Mouse (Mus musculus): Measurements from ENCODE around the gene Rab26. TPM values are rescaled to one million over a fixed set of nuclear protein-coding genes. Genes with fewer than 3 reads are reported as not detected.

The Rab26 gene
- polyA plus RNA-seq, 1 experiment from 2014 or later: 8.8 TPM

GRCm38 (mm10) chr17:24560301-24561028 is 26.5 kb upstream of the Rab26 start:
- Histone ChIP-seq H3K9ac (no peak overlapping the region), H3K36me3 (replicated peaks) (no peaks in the 10 kb centered on the region), H3K4me3 (no peak overlapping the region), H3K27ac (no peak overlapping the region), H3K27me3 (replicated peaks) (no peaks in the 10 kb centered on the region), H3K9me3 (no peaks in the 10 kb centered on the region), H3K4me2 (no peak overlapping the region), H3K4me1 (peaks cover 22% of the 10 kb centered on the region)
- no peak for ATAC-seq (replicated peaks)
- WGBS: 93% methylated on average over 5 of the region's 5 CpGs

GRCm38 (mm10) chr17:24559146-24559545 is 25.1 kb upstream of the Rab26 start:
- Histone ChIP-seq H3K9ac (no peak overlapping the region), H3K27me3 (replicated peaks) (no peaks in the 10 kb centered on the region), H3K4me1 (peaks cover 22% of the 10 kb centered on the region), H3K4me2 (no peak overlapping the region), H3K4me3 (no peak overlapping the region), H3K27ac (peak overlapping the region; percentile 75), H3K9me3 (no peaks in the 10 kb centered on the region), H3K36me3 (replicated peaks) (no peaks in the 10 kb centered on the region)
- 51% methylated on average over 3 of the region's 3 CpGs for WGBS
- ATAC-seq (replicated peaks): no peak

GRCm38 (mm10) chr17:24558600-24559099 is 24.6 kb upstream of the Rab26 start:
- no peaks in the 10 kb centered on the region for H3K27me3 ChIP-seq (replicated peaks)
- no peak overlapping the region for H3K4me2 ChIP-seq
- peaks cover 22% of the 10 kb centered on the region for H3K4me1 ChIP-seq
- peak overlapping the region; percentile 75 for H3K27ac ChIP-seq
- 18% methylated on average over 4 of the region's 4 CpGs for WGBS
- no peak overlapping the region for H3K9ac ChIP-seq
- no peaks in the 10 kb centered on the region for H3K9me3 ChIP-seq
- no peak; the same call in 1 of the 2 replicates for ATAC-seq (replicated peaks)
- H3K36me3 ChIP-seq (replicated peaks): no peaks in the 10 kb centered on the region
- H3K4me3 ChIP-seq: no peak overlapping the region

- no peak for ATAC-seq (replicated peaks)
- peaks cover 32% of the 10 kb centered on the region for H3K4me1 ChIP-seq
- no peaks in the 10 kb centered on the region for H3K27me3 ChIP-seq (replicated peaks)
- no peaks in the 10 kb centered on the region for H3K9me3 ChIP-seq
- H3K4me2 ChIP-seq: no peak overlapping the region
- no peaks in the 10 kb centered on the region for H3K36me3 ChIP-seq (replicated peaks)
- H3K27ac ChIP-seq: no peak overlapping the region
- no peak overlapping the region for H3K9ac ChIP-seq
- H3K4me3 ChIP-seq: no peak overlapping the region
- WGBS: 96% methylated on average over 7 of the region's 7 CpGs
These were observed 23.1 kb upstream of the Rab26 start for GRCm38 (mm10) chr17:24557091-24557490.

GRCm38 (mm10) chr17:24551050-24551444 is 17.0 kb upstream of the Rab26 start:
- H3K9me3 ChIP-seq: no peaks in the 10 kb centered on the region
- 0 out of 2 replicates have a peak, but pooled peaks cover 6% of the 10 kb centered on the region for H3K27me3 ChIP-seq (replicated peaks)
- peaks cover 34% of the 10 kb centered on the region for H3K4me1 ChIP-seq
- 49% methylated on average over 3 of the region's 3 CpGs for WGBS
- H3K4me3 ChIP-seq: peak overlapping the region; percentile 91
- peak overlapping the region; percentile 89 for H3K27ac ChIP-seq
- peak overlapping the region; percentile 83 for H3K9ac ChIP-seq
- H3K4me2 ChIP-seq: peak overlapping the region; percentile 87
- no peak for ATAC-seq (replicated peaks)
- no peaks in the 10 kb centered on the region for H3K36me3 ChIP-seq (replicated peaks)

- H3K9ac ChIP-seq: peak overlapping the region; percentile 83
- peak; percentile 85 for ATAC-seq (replicated peaks)
These were observed 16.5 kb upstream of the Rab26 start for GRCm38 (mm10) chr17:24550416-24551049.

GRCm38 (mm10) chr17:24549618-24550415 is 15.8 kb upstream of the Rab26 start, which contains the start of gene Pkd1:
Gene Pkd1 (plus strand): TSS chr17:24549834.
- H3K9me3 ChIP-seq: no peaks in the 10 kb centered on the region
- peaks cover 35% of the 10 kb centered on the region for H3K4me1 ChIP-seq
- WGBS: under 1% methylated on average over 71 of the region's 72 CpGs
- peak within 1 kb of the TSS; percentile 83 for H3K9ac ChIP-seq
- ATAC-seq (replicated peaks): peak; percentile 95
- 0 out of 2 replicates have a peak, but pooled peaks cover 6% of the 10 kb centered on the region for H3K27me3 ChIP-seq (replicated peaks)
- H3K4me2 ChIP-seq: peak within 1 kb of the TSS; percentile 87
- H3K4me3 ChIP-seq: peak within 1 kb of the TSS; percentile 91
- peak within 1 kb of the TSS; percentile 89 for H3K27ac ChIP-seq
- no peaks in the 10 kb centered on the region for H3K36me3 ChIP-seq (replicated peaks)

More at GRCm38 (mm10) chr17:24550416-24551049, 16.5 kb upstream of the Rab26 start:
- Histone ChIP-seq H3K27me3 (replicated peaks) (0 out of 2 replicates have a peak, but pooled peaks cover 6% of the 10 kb centered on the region), H3K36me3 (replicated peaks) (no peaks in the 10 kb centered on the region), H3K4me2 (peak overlapping the region; percentile 87), H3K9me3 (no peaks in the 10 kb centered on the region), H3K27ac (peak overlapping the region; percentile 89), H3K4me1 (peaks cover 34% of the 10 kb centered on the region), H3K4me3 (peak overlapping the region; percentile 91)
- under 1% methylated on average over 44 of the region's 44 CpGs for WGBS

- H3K27ac ChIP-seq: peak overlapping the region; percentile 89
- no peaks in the 10 kb centered on the region for H3K9me3 ChIP-seq
- H3K4me2 ChIP-seq: peak overlapping the region; percentile 87
- ATAC-seq (replicated peaks): peak; percentile 49; the same call in 1 of the 2 replicates
- 5% methylated on average over 23 of the region's 23 CpGs for WGBS
- peak overlapping the region; percentile 91 for H3K4me3 ChIP-seq
- 0 out of 2 replicates have a peak, but pooled peaks cover 6% of the 10 kb centered on the region for H3K27me3 ChIP-seq (replicated peaks)
- no peaks in the 10 kb centered on the region for H3K36me3 ChIP-seq (replicated peaks)
- H3K4me1 ChIP-seq: peaks cover 37% of the 10 kb centered on the region
- H3K9ac ChIP-seq: peak overlapping the region; percentile 35
These were observed 15.1 kb upstream of the Rab26 start for GRCm38 (mm10) chr17:24548921-24549617.

GRCm38 (mm10) chr17:24548435-24548834 is 14.4 kb upstream of the Rab26 start:
- WGBS: 36% methylated on average over 9 of the region's 9 CpGs
- no peak overlapping the region for H3K27ac ChIP-seq

GRCm38 (mm10) chr17:24546234-24546633 is 12.2 kb upstream of the Rab26 start:
- no peak overlapping the region for H3K27ac ChIP-seq
- no peak for ATAC-seq (replicated peaks)
- peaks cover 18% of the 10 kb centered on the region for H3K4me1 ChIP-seq
- H3K27me3 ChIP-seq (replicated peaks): 0 out of 2 replicates have a peak, but pooled peaks cover 6% of the 10 kb centered on the region
- H3K4me2 ChIP-seq: no peak overlapping the region
- no peak overlapping the region for H3K4me3 ChIP-seq
- no peaks in the 10 kb centered on the region for H3K36me3 ChIP-seq (replicated peaks)
- H3K9me3 ChIP-seq: no peaks in the 10 kb centered on the region
- no peak overlapping the region for H3K9ac ChIP-seq
- 86% methylated on average over 3 of the region's 3 CpGs for WGBS

More at GRCm38 (mm10) chr17:24548435-24548834, 14.4 kb upstream of the Rab26 start:
- no peak for ATAC-seq (replicated peaks)
- Histone ChIP-seq H3K27me3 (replicated peaks) (0 out of 2 replicates have a peak, but pooled peaks cover 6% of the 10 kb centered on the region), H3K4me1 (peaks cover 37% of the 10 kb centered on the region), H3K9me3 (no peaks in the 10 kb centered on the region), H3K36me3 (replicated peaks) (no peaks in the 10 kb centered on the region), H3K4me2 (peak overlapping the region; percentile 87), H3K4me3 (no peak overlapping the region), H3K9ac (no peak overlapping the region)

GRCm38 (mm10) chr17:24545247-24545646 is 11.2 kb upstream of the Rab26 start:
- 0 out of 2 replicates have a peak, but pooled peaks cover 6% of the 10 kb centered on the region for H3K27me3 ChIP-seq (replicated peaks)
- no peak overlapping the region for H3K27ac ChIP-seq
- H3K4me2 ChIP-seq: no peak overlapping the region
- WGBS: 86% methylated on average over 2 of the region's 2 CpGs
- H3K9ac ChIP-seq: no peak overlapping the region
- H3K36me3 ChIP-seq (replicated peaks): no peaks in the 10 kb centered on the region
- H3K4me1 ChIP-seq: peaks cover 13% of the 10 kb centered on the region
- no peaks in the 10 kb centered on the region for H3K9me3 ChIP-seq
- ATAC-seq (replicated peaks): no peak
- no peak overlapping the region for H3K4me3 ChIP-seq

Measured in midbrain, embryonic 15.5 days (tissue).